Mouse (Mus musculus) liver, adult 2 months (tissue): ENCODE measurements at regions not wholly inside any gene's neighbourhood (a gene's known extent, or its start where the extent isn't known, plus 50 kb on each side); places are given as distances from the start of the nearest gene placed in this dataset.

Experiments
- DNase-seq: peaks from one replicate; pipeline ENCODE4 v3.0.0-alpha.2; 2011; ENCODE audit warnings: low read depth, low spot score; ENCODE audit errors: extremely low read depth
- H3K27ac ChIP-seq: fragments of 200-500 bp; replicated peaks from 2 replicates; pipeline ENCODE4 v1.5.1; 2012; ENCODE audit warnings: low read depth, mild to moderate bottlenecking, control low read depth, inconsistent platforms, low read length; ENCODE audit not compliant: insufficient read depth
- H3K27me3 ChIP-seq: fragments of 200-500 bp; 2 replicates; pipeline ENCODE4 v1.6.1; 2012; ENCODE audit warnings: mild to moderate bottlenecking, moderate library complexity, low read length, inconsistent platforms; ENCODE audit not compliant: control insufficient read depth, insufficient read depth
- H3K36me3 ChIP-seq: fragments of 200-500 bp; 2 replicates; pipeline ENCODE4 v1.6.1; 2012; ENCODE audit warnings: low read length, inconsistent platforms; ENCODE audit not compliant: control insufficient read depth, insufficient read depth
- H3K4me1 ChIP-seq: fragments of 200-500 bp; 2 replicates; pipeline ENCODE4 v1.6.1; 2011; ENCODE audit warnings: low read length; ENCODE audit not compliant: control insufficient read depth, insufficient read depth
- H3K4me3 ChIP-seq: fragments of 200-500 bp; 2 replicates; pipeline ENCODE4 v1.5.1; 2011; ENCODE audit warnings: low read depth, mild to moderate bottlenecking, control low read depth, low read length, moderate library complexity; ENCODE audit not compliant: insufficient read depth
- H3K79me2 ChIP-seq: fragments of 200-500 bp; 2 replicates; pipeline ENCODE4 v1.6.1; 2012; ENCODE audit warnings: inconsistent platforms, mild to moderate bottlenecking, low read length, moderate library complexity; ENCODE audit not compliant: control insufficient read depth, insufficient read depth
- H3K9ac ChIP-seq: fragments of 200-500 bp; 2 replicates; pipeline ENCODE4 v1.6.1; 2012; ENCODE audit warnings: low read depth, mild to moderate bottlenecking, control low read depth, inconsistent platforms, low read length
- CTCF ChIP-seq: fragments of 200-500 bp; IDR thresholded peaks from 2 replicates; pipeline ENCODE4 v1.5.1; 2011; ENCODE audit warnings: low read depth, low read length, control low read depth
- POLR2A ChIP-seq: fragments of 200-500 bp; IDR thresholded peaks from 2 replicates; pipeline ENCODE4 v1.6.1; 2011; ENCODE audit warnings: low read length, control low read depth; ENCODE audit not compliant: insufficient read depth; ENCODE audit errors: extremely low read depth
- WGBS: fragments of 180-500 bp; shearing (Covaris S2); methylation state at CpG from one replicate; pipeline ENCODE4 v1.1.7; 2018; 5-methylcytosine and 5-hydroxymethylcytosine counted together

GRCm38 (mm10) chr15:43615727-43616126, 3481.6 kb downstream of the 9330182O14Rik start:
- Histone ChIP-seq H3K36me3 (no peaks in the 10 kb centered on the region), H3K4me3 (no peak overlapping the region), H3K27ac (no peak overlapping the region), H3K27me3 (no peaks in the 10 kb centered on the region), H3K79me2 (no peaks in the 10 kb centered on the region), H3K9ac (no peak overlapping the region), H3K4me1 (peaks cover 10% of the 10 kb centered on the region)
- WGBS, result 88% methylated on average over 1 of the region's 1 CpGs
- no peak for DNase-seq
- TF ChIP-seq POLR2A, result no peak

GRCm38 (mm10) chr15:43624431-43624965, 3490.3 kb downstream of the 9330182O14Rik start:
- no peaks in the 10 kb centered on the region for H3K36me3 ChIP-seq
- 40% methylated on average over 2 of the region's 2 CpGs for WGBS
- peak; percentile 55 for DNase-seq

GRCm38 (mm10) chr15:43625021-43625510, 3490.9 kb downstream of the 9330182O14Rik start:
- no peak overlapping the region for H3K27ac ChIP-seq
- peaks cover 3% of the 10 kb centered on the region; the same call in 1 of the 2 replicates for H3K4me1 ChIP-seq
- H3K79me2 ChIP-seq, result no peaks in the 10 kb centered on the region
- no peak overlapping the region for H3K4me3 ChIP-seq
- no peak overlapping the region for H3K9ac ChIP-seq
- TF ChIP-seq CTCF, result no peak
- TF ChIP-seq POLR2A, result no peak
- no peak for DNase-seq
- WGBS, result 74% methylated on average over 4 of the region's 4 CpGs
- H3K36me3 ChIP-seq, result no peaks in the 10 kb centered on the region
- H3K27me3 ChIP-seq, result no peaks in the 10 kb centered on the region

More at GRCm38 (mm10) chr15:43624431-43624965, 3490.3 kb downstream of the 9330182O14Rik start:
- no peak overlapping the region for H3K9ac ChIP-seq
- no peak overlapping the region for H3K4me3 ChIP-seq
- H3K4me1 ChIP-seq, result peaks cover 3% of the 10 kb centered on the region; the same call in 1 of the 2 replicates
- H3K27ac ChIP-seq, result no peak overlapping the region
- TF ChIP-seq POLR2A (no peak), CTCF (no peak)
- no peaks in the 10 kb centered on the region for H3K27me3 ChIP-seq
- H3K79me2 ChIP-seq, result no peaks in the 10 kb centered on the region

- Histone ChIP-seq H3K4me3 (no peak overlapping the region), H3K4me1 (peaks cover 2% of the 10 kb centered on the region; the same call in 1 of the 2 replicates), H3K36me3 (no peaks in the 10 kb centered on the region), H3K27me3 (no peaks in the 10 kb centered on the region), H3K79me2 (no peaks in the 10 kb centered on the region), H3K27ac (peak overlapping the region; percentile 67), H3K9ac (no peak overlapping the region)
- TF ChIP-seq POLR2A (no peak), CTCF (no peak)
- DNase-seq, result peak; percentile 95
- 29% methylated on average over 2 of the region's 2 CpGs for WGBS
Observed at GRCm38 (mm10) chr15:43650818-43651500, 3516.8 kb downstream of the 9330182O14Rik start.

- no peaks in the 10 kb centered on the region for H3K27me3 ChIP-seq
- TF ChIP-seq CTCF (no peak), POLR2A (no peak)
- no peak for DNase-seq
- no peaks in the 10 kb centered on the region for H3K36me3 ChIP-seq
- H3K27ac ChIP-seq, result no peak overlapping the region
- no peaks in the 10 kb centered on the region for H3K79me2 ChIP-seq
- 82% methylated on average over 1 of the region's 1 CpGs for WGBS
- no peak overlapping the region for H3K9ac ChIP-seq
- no peaks in the 10 kb centered on the region for H3K4me1 ChIP-seq
- H3K4me3 ChIP-seq, result no peak overlapping the region
Observed at GRCm38 (mm10) chr15:43663648-43664047, 3529.5 kb downstream of the 9330182O14Rik start.

GRCm38 (mm10) chr15:43678844-43679243, 3544.7 kb downstream of the 9330182O14Rik start:
- peak; percentile 87 for DNase-seq
- H3K27ac ChIP-seq, result no peak overlapping the region; the same call in 1 of the 2 replicates
- 0% methylated on average over 1 of the region's 1 CpGs for WGBS
- H3K36me3 ChIP-seq, result no peaks in the 10 kb centered on the region
- H3K27me3 ChIP-seq, result no peaks in the 10 kb centered on the region
- TF ChIP-seq CTCF (peak; percentile 23; the same call in 1 of the 2 replicates), POLR2A (no peak)
- no peaks in the 10 kb centered on the region for H3K79me2 ChIP-seq
- peaks cover 6% of the 10 kb centered on the region; the same call in 1 of the 2 replicates for H3K4me1 ChIP-seq
- H3K4me3 ChIP-seq, result no peak overlapping the region
- H3K9ac ChIP-seq, result no peak overlapping the region
